Mouse (Mus musculus) cerebellum, postnatal 25 days (tissue): ENCODE measurements around the gene Col11a2.

Experiments
- DNase-seq, 2 experiments: peaks; one replicate each; pipeline ENCODE4 v3.0.0; 2021; ENCODE audit warnings: mixed read lengths in 2 of 2

Col11a2 gene

DNA sequence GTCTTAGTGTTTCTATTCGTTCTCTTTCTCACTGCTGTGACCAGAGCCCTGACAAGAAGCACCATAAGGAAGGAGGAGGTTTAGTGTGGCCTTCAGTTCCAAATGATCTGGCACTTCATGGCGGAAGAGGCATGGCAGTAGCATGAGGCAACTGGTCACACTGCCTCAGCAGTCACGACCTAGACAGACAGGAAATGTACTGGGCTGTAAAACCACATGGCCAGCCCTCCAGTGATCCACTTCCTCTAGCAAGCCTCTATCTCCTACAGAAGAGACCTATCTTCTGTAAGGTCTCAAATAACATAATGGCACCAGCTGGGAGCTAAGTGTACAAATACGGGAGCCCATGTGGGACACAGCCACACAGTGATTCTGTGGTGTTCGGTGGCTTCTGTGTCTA is 32.9 kb downstream of the Col11a2 start:
- DNase-seq: no peak

DNA sequence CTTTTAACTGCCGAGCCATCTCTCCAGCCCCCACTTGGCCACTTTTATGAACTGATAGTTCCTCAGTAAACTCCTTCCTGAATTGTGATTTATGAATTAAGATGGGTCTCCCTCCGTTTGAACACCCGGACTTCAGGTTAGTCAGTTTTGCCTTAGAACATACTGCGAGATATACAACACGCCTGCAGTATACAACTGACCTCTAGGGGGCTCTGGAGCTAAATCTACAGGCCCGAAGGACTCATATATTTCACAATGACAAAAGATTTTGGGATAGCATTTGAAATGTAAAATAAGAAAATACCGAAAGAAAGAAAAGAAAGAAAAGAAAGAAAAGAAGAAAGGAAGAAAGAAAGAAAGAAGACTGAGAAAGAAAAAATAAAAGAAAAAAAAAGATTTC is 36.0 kb downstream of the Col11a2 start:
- DNase-seq: peak; percentile 60 to 84

DNA sequence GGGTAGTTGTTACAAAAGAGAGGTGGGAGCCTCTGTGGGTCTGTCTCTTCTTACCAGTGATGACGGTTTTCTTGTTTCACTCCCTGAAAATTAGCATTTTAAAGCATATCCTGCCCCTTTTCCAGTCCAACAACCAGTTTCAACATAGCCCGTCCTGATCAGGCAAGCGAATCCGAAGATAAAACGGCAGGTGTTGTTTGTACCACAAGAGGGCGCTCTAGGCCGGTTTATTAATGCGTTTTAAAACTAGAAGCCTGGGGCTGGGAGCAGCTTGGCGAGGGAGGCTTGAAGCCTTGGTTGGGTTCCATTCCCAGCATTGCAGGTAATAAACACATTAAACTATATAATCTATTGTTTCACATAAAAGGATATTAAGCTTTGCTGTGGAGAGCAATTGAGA is 38.3 kb downstream of the Col11a2 start:
- peak; percentile 64 to 79 for DNase-seq

DNA sequence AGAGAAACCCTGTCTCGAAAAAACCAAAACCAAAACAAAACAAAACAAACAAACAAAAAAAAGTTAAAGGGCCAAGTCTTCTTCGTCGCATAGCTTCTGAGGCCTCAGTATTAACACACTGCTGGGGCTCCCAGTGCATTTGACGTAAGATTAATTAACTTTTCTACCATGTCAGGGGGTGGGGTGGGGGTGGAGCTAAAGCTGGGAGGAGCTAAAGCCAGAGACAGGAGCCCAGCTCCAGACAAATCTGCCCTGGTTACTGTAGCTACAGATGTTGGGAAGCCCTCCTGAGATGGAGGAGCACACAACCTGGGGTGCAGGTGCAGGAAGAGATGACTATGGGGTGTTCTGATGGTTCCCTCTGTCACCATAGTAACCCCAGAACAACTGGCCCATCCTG is 38.9 kb downstream of the Col11a2 start:
- DNase-seq: no peak

DNA sequence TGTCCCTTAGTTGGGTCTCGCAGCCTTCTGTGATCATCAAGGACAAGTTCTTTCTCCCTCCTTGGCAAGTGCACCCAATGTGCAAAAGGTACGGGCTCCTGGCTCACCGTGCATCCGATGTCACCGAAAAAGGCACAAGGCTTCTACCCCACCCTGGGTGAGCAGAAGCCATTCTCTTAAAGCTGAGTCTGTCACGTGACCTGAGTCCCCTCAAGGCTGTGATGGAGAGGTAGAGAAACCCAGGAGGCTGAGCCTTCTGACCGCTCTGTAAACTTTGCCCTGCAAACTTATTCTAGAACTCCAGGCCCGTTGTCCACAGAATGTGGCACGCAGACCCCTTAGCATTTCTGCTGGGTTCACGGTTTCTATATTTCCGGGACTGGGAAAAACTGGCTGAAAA is 39.8 kb downstream of the Col11a2 start:
- no peak for DNase-seq

DNA sequence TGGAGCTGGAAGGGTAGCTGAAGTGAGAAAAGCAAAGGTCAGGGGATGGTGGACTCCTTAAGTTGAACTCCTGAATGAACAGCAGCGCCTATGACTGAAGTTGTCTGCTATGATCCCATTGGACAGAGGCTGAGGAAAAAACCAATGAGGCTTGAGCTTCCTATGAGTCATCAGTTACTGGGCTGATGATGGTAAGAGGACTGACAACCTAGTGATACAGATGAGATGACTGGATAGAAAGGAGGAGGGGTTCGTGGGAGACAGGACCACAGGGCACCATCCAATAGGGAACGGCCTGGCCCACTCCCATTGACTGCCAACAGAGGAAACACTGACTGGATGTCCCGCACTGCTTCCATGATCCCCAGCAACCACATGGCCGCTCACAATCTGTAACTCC is 40.4 kb downstream of the Col11a2 start:
- peak in 1 of 2 experiments; percentile 20 for DNase-seq

DNA sequence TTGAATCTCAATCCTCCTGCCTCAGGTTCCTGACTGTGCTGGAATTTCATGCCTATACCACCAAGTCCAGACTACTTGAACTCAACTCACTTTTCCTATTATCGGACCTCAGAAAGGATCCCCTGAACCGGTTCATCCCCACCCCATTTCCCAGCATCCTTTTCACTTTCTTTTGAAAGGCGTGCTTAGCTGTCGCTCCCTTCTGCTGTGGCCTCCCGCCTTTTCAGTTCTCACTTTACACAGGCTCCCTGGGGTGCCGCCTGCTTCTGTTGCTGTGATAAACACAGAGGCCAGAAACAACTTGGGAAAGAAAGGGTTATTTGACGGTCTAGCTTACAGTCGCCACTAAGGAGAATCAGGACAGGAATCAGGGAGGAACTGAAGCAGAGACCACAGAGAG is 43.9 kb downstream of the Col11a2 start:
- DNase-seq: no peak

DNA sequence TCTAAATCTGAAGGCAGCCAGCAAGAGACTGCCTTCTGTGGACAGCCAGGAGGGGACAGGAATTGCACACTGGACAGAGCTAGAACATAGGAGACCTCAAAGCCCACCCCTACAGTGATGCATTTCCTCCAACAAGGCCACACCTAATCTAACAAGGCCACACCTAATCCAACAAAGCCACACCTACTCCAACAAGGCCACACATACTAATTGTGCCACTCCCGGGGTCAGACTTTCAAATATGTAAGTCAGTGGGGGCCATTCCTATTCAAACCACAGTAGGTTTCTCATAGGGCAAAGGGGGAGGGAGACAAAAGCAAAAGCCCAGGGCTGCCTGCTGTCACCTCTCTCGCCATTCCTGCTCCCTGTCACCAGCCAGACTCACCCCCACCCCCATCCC is 48.1 kb downstream of the Col11a2 start:
- DNase-seq: no peak

DNA sequence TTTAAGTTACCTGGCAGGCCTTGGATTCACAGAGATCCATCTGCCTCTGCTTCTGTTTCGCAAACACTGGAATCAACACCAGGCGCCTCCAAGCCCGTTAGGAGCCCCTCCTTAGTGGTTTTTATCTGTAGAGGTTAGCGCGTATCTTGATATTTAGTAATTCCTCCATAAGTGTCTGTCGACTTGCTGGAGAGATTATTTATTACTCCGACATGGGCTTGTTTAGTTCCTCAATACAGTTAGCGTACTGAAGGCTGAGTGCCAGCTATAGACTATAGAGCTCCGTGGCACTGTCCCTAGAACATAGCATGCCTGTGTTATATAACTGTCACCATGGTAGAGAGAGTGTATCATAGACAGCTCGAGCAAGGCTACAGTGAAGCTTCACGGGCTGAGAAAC is 48.9 kb downstream of the Col11a2 start:
- no peak for DNase-seq

DNA sequence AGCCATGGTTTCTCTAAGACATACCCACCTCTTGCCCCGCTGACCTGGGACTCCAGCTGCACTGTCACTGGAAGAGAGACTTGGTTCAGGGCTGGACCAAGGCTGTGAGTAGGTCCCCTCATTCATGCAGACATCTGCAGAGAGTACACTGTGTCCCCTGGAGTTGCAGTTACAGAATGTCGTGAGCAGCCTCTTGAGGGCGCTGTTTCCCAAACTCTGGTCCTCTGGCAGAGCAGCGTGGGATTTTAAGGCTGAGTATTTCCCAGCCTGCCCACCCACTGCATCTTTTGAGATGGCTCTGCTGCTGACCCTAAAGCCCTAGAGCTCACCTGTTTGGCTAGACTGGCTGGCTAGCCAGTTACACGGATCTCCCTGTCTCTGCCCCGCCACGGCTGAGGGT is 51.7 kb downstream of the Col11a2 start:
- DNase-seq: no peak

DNA sequence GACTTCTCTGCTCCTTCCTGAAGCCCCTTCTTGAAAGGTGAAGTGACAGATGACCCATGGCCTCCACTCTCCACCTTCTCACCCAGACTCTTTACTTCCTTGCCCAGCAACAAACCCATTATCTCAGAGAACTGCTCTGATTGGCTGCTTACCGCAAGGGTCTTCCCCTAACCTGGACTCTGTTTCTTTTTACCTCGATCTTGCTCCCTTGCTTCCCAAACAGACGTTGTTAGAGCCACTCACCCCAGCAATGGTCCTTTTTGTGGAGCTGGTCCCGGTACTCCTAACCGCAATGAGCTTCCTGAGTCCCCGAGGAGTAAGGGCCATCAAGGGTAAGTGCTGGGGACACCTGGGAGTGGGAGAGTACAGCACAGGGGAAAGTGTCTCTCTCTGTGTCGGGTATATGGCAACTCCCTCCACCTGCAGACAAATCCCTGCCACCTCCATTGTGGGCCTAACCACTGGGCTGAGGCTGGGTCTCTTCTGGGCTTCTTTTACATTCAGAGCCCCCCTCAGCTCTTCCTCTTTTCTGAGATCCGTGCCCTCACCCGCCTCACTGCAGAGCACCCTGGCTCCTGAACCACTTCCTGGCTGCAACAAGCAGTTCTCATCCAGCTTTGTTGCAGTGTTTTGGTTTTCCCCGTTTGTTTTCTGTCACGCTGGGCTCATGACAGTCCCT is 53.1 kb downstream of the Col11a2 start, which contains the start of gene H2-Oa:
TSS of gene H2-Oa (plus strand) at position 144 of the 679 bp plus-strand sequence.
- no peak for DNase-seq

DNA sequence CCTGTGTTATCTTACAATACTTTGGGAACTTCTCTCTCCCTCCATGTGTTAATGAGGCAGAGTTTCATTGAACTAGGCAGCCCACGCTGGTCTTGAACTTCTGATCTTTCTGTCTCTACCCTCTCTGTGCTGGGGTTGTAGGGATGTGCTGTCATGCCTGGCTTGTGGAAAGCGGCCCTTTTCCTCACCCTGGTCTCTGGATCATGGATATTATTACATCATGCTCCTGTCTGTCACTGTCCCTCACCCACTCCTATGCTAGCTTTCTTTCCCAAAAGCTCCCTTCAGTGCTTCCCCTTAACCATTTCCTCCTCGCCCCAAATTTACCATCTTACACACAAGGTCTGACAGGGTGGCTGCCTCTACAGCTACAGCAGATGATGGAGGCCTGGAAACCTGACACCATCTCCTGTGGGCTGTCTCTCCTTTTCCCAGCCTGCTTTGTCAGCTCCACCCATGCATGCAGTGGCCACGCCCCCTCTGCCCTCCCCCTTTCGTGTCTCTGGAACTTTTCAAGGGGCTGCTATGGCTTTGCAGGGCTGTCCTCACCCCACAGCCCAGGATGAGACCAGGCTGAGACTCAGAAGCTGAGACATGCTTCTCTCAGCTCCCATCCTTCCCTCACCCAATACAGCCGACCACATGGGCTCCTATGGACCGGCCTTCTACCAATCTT is 54.1 kb downstream of the Col11a2 start:
- no peak for DNase-seq

DNA sequence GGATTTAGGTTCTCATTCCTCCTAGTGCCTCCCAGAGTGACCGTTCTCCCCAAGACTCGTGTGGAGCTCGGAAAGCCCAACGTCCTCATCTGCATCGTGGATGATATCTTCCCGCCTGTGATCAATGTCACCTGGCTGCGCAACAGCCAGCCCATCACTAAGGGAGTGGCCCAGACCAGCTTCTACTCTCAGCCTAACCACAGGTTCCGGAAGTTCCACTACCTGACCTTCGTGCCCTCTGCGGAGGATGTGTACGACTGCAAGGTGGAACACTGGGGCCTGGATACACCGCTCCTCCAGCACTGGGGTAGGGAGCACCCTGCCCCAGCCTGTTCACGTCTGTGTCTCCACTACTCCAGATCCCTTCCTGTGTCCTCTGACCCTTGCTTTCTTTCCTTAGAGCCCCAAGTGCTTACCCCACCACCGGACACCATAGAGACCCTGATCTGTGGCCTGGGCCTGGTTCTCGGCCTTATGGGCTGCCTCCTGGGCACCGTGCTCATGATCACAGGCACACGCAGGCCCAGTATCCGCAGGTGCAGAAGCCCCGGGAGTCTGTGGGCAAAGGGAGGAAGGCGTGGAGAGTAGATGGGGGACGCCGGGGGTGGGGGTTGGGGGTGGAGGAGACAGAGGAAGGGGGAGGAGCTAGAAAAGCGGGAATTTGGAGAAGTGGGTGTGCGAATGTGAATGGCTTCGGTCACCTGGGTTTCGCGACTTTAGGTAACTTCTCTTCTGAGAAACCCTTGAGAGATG is 55.2 kb downstream of the Col11a2 start:
- DNase-seq: no peak

DNA sequence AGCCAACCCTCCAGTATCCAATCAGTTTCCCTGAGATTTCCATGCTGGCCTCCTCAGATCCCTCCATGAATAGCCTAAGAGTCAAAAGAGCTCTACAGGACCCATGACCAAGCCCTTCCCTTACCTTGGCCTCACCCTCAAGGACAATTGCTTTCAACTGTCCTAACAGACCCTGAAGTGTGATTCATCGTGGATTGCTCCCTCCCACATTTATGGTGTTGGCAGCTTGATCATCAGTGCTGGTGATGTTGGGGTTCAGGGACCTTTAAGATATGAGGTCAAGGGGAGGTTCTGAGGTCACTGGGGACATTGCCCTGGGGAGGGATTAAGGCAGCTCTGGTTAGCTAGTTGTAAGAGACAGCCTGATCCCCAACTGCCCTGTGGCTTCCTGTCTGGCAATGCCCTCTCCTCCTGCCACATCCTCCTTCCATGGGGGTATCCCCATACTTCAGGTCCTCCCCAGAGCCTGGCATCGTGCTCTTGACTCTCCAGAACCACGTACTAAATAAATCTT is 57.3 kb downstream of the Col11a2 start:
- no peak for DNase-seq

DNA sequence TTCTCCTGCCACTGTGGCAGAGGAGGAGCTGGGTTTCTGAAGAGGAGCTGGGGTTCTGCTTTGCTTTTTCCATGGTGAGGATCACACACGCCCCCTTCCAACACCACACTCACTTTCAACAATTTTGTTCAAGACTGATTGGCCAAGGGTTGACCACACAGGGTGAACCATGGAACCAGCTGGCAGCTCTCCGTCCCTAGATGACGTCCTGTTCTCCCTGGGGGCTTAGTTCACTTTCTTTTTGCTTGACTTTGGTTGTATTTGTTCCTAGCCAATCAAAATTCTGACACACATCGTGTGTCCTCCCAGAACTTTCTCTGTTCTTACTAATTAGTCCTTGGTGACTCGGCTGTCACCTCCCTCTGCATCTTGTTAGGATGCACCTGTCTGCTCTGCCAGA is 58.0 kb downstream of the Col11a2 start:
- DNase-seq: no peak

DNA sequence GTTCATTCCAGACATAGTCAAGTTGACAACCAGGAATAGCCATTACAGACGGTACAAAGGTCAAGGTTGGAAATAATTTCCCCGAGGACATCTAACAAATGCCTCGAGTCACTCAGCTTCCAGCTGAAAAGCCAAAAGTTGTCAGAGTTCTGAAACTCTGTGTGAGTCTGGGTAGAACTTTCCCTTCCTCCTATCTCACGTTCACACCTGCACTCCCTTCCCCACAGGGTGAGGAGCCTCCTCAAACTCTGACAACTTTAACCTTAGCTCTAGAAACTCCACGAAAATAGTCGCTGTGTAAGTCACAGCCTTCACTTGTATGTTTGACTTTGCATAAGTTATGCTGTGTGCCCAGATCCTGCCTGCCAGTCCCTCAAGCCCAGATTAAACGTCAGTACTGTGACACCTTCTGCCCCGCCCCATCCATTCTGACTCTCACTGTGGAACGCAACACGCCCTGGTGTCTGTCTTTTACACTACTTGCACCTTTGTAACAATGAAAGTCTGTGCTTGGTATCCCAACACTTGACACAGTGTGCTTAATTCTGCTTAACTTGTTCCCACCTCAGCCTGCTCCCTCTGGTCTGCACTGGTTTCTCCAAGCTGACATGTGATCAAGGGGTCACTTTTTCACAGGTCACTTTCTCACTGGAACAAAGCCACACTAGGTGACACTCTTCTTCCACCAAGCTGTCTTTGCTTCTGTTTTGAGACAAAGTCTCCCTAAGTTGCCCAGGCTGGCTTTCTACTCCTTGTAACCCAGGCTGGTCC is 59.7 kb downstream of the Col11a2 start:
- no peak for DNase-seq

DNA sequence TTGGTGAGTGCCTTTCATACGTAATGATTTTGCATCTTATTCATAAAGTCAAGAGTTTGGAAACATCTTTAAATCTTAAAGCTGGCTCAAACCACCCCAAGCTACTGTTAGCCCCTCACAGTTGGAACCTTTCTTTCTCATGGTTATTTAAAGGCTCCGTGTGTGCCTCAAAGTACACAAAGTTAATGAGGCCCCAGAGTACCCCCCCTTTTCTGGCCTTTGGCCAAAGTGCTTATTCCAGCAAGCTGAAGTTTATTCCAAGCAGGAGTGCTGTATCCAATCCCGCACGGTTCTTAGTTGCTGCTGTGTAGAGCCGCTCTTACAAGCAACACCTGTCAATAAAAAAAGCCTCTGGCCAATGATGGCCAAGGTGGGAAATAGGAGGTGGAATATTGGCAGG is 60.3 kb downstream of the Col11a2 start:
- DNase-seq: no peak

DNA sequence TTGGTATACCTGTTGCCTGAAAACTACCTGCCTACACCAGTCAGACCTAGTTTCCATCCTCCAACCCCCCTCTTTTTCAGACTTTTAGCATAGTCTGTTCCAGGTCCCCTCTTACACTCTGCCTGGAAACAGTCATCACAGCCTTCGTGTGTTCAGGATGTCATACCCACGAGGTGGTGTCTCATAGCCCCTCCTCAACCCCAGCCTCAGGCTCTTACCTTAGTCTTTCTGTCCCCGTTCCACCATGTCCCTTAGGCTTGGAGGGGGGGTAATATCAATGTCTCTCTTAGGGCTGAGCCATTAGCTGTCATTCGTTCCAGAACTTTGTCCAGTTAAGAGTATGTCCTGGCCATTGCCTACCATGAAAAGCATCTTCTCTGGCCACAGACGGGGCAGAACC is 61.9 kb downstream of the Col11a2 start:
- no peak for DNase-seq

DNA sequence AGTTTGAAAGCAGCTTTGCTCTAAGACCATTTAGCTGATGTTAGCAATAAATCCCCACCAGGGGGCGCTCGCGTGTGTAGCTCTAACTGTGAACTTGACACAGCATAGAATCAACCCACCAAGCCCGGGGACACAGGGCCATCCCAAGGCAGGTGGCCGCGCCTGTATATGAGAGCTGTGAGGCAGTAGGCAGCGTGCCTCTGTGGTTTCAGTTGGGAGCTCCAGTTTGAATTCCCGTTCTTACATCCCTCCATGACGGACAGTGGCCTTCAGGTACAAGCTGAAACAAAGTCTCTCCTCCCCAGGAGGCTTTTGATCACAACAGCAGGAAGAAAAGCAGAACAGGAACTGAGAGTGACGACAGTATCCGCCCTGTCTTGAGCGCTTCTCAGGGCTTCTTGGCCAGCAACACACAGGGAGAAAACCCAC is 62.4 kb downstream of the Col11a2 start:
- peak; percentile 92 to 96 for DNase-seq

DNA sequence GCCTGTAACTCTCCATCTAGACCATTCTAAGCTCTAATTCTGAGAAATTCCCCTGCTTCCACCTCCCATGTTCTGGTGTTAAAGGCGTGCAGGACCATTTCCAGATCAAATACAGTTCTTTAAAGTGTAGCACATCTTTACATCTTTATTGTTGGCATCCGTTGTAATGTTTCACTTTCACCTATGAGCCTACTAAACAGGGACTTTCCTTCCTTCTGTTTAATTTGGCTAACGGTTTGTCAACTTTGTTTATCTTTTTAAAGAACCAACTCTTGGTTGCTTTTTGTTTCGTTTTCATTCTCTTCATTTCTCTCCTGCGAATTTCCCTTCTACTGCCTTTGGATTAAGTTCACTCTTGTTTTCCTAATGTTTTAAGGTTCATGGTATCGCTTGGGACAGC is 63.6 kb downstream of the Col11a2 start:
- no peak for DNase-seq

DNA sequence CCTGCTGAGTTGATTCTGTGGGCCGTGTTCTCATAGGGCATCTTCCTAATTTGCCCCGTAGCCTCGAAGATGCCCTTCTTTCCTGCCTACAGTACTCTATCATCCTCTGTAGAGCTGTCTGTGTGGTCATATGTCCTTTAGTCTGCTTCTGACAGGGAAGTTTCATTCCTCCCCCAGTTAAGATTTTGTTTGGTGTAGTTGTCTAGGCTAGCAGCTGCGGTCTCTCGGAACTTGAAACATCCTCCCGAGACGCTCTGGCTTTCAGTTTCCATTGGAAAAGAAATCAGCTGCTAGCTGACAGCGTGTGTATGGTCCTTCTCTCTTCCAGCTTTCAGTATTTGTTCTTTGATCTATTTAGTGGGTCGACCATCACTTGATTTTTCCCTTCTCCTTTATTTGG is 65.6 kb downstream of the Col11a2 start:
- no peak for DNase-seq

DNA sequence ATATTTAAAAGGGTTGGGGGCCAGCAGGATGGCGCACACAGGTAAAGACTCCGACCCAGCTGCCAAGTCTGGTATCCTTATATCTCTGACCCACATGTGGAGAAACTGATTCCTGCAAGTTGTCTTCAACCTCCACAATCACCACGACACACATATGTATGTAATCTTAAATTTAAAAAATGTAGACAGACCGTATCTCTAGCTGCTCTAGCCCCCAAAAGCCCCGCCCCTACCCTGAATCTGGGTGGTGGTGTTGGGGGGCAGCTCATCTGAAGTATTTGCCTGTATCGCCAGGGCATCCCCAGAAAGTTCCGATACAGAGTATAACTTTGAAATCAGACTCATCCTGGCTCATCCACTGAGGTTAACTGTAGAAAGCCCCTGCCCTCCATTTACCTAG is 67.3 kb downstream of the Col11a2 start:
- DNase-seq: no peak
